Mouse (Mus musculus) adrenal gland, postnatal 4 days (tissue): ENCODE measurements around the gene Zfp317. TPM values are rescaled to one million over a fixed set of nuclear protein-coding genes. Genes with fewer than 3 reads are reported as not detected.
"Not testable (repeated sequence)": the region's sequence is repeated elsewhere in the genome, so short reads cannot be mapped to it uniquely, and the experiment has no call there.

Experiments used
- DNase-seq, 2 experiments: peaks; one replicate each; pipeline ENCODE4 v3.0.0; 2021 to 2022; ENCODE audit warnings: low spot score in 2 of 2, mixed read lengths in 2 of 2
- long read RNA-seq, 2 experiments: library from polyadenylated mRNA; stranded (forward); transcript quantifications; one replicate each; pipeline ENCODE4 v2.0.0; 2021
- total RNA-seq, 2 experiments: library from RNA; stranded (reverse); gene quantifications; 2 replicates each; pipeline ENCODE4 v1.2.3; 2021

Gene Zfp317
- 10 to 100 TPM; 21.9 to 25.3 TPM for total RNA-seq
- long read RNA-seq, experiment 1, partial matches to known transcripts: 0 of 4 reads
- long read RNA-seq, experiment 1, other reads (novel, unspliced or antisense): 4 of 4 reads
- long read RNA-seq, experiment 2, transcript Zfp317-202 (9 exons, 3,988 nt): major isoform, 5 of 28 reads
- long read RNA-seq, experiment 2, partial matches to known transcripts: 0 of 28 reads
- long read RNA-seq, experiment 2, other reads (novel, unspliced or antisense): 23 of 28 reads

DNA sequence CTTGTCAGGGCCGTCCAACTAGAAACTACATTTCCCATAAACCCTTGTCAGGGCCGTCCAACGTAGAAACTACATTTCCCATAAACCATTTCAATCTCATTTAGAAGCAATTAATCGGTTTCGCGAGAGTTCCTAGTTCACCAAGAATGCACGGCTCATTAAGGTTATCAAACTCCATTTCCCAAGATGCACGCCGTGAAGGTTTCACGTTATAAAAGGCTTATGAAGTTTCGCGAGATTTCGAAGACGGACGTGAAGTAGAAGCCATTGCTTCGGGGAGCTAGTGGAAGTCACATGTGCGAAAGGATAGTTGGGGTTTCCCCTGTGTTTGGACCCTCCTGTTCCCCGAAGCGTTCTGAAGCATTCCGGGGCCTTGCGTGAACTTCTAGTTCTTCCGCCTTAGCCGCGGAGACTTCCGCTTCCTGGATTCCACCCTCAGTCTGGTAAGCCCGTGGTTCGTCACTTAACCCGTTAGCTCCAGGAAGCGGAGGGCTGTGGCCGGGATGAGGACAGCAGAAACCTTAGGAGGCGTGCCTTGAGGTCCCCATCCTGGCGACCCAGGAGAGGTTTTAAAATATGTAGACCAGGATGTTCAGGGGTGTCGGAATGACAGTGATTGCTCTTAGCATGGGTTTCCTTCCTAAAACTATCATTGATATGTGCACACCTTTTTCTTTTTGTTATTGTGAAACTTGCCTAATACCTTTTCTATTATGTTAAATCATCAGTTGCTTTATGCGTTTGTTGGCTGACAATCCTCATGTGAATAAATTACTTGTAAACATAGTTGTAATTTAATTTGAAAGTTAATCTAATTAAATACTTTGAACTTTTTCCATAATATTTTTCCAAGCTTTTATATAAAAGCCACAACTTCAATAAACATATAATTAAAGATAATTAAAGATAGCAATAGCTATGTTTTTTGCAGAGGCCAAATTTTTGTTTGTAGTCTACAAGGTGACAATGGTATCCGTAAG is at the start of gene Zfp317:
Gene Zfp317 (plus strand): TSS at position 260 of the 980 bp plus-strand sequence.
- DNase-seq: peak; percentile 25 to 73

DNA sequence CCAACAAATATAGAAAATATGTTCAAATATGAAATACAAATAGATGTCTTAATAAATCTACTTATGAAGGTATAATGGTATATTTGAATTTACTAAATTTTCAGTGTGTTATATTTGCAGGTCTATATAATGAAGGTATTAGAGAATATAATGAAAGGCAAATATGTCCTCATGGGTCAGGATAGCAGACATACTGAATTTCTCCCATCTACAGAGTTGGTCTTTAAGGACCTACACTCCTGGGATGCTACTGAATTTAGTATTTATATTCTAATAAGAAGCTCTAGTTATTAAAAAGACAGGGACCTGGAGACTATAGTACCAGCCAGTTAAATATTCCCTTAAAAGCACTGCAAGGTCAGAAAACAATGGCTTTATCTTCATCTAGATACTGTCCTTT is 39.6 kb upstream of the Zfp317 start, which contains the start of gene Olfr855:
Gene Olfr855 (plus strand): TSS at position 301 of the 400 bp plus-strand sequence.
- DNase-seq: no peak

DNA sequence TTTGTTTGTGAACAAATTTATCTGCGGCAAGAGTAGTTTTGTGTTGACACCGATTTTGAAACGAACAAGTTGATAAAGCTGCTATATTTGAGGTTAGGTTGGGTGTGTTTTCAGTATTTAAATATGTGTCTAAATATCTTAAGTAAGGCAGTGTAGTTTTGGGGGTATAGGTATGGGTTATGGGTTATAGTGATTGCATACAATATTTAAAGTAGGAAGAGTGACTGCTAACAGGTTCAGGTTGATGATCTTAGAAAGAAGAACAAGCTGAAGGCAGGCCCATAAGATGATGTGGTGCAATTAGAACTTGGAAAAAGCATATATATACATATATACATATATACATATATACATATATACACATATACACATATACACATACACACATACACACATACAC is 605 bp upstream of the Zfp317 start:
- DNase-seq: no peak

DNA sequence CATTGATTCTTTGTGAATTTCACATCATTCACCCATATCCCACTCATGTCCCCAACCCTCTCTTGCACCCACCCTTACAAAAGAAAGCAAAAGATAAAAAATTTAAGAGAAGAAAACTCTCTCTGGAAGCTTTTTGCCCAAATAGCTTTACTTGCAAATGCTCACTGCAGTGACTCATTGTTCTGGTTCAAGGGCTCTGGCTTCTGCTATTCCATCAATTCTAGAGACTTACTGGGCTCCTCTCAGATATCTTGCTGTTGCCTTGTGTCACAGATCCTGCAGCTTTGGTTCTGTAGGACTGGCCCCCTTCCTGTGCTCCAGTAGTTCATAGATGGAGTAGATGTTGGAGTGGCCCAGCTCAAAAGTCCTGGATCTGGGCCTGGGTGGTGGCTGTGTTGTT is 7.7 kb downstream of the Zfp317 start:
- DNase-seq: no peak

DNA sequence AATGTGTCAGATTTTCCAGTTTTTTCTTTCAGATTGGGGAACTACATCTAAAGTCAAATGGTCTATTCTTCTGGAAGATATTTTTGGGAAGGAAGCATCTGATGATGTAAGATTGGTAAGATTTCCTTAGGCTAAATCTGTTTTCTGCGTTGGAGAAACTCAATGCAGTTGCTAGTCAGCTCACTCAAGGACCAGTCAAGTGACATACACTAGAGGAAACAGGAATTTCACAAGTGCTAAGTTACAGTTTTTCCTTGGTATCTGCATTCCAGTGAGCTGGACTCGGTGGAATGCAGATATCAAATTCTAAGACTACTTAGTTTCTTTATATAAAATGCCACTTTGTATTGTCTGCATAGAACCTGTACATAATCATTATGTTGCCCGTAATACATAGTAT is 23.3 kb downstream of the Zfp317 start:
- DNase-seq: no peak

DNA sequence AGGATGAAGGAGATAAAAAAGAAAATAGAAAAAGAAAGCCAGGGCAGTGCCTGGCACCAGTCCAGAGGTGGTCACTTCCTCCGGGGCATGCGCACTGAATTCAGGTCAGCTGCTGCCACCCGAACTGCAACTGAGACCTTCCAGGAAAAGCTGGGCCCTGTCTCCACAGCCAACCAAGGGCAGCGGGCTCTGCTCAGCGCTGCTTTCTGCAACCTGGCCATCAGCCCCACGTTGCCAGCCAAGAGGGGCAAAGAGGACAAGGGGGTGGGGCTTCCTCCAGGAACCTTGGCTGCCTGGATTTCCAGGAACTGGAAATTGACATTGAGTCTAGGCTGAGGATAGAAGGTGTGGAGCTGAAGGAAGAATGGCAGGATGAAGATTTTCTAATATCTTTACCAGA is 68.4 kb downstream of the Zfp317 start:
- no peak for DNase-seq

DNA sequence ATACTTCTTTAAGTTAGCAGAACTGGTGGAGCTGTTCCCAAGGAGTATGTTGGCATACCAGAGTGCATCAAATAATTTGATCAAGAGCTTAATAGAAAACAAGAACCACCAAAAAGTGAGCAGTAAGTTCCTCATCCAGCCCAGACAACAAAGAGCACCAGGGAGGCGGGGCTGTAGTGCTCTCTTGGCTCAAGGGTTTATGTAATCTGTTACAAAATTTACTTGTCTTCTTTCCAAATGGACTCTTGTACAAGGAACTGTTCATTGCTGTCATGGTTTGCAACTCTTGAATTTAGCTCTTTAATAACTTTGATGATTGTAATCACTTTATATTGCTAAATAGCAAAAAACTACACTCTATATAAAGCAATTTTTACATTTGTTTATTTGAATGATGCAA is 69.5 kb downstream of the Zfp317 start:
- no peak for DNase-seq

DNA sequence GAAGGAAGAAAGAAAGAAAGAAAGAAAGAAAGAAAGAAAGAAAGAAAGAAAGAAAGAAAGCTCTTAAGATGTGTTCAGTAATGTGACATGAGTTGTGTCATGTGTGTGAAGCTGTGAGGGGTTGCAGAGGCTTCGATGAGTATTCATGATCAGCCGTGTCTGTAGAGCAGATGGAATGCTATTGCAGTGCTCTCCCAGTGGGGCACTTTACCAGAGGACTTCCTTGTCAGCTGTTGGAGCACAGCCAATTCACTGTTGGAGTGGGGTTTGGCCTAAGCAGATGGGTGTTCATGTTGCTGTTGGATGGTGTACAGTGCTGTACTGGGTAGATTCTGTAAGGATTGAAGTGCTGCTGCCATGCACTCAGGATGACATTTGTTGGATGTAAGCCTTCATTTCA is 70.5 kb downstream of the Zfp317 start:
- no peak for DNase-seq

DNA sequence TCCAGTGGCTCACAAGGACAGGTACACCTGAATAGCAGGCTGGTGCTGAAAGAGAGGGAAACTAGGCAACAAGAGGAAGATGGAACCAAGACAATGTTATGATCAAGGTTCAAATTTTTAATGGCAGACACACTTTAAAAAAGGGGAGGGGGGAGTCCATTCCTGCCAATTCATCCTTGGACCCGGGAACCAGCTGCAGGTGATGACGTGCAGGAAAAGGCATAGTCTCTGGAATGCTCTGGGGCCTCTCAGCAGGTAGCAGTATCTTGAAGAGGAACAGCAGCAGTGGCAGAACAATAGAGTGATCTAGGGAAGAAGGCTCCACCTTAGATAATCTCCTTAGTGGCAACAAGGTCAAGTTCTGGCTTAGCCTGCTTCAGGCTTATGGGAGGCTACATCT is 72.4 kb downstream of the Zfp317 start:
- DNase-seq: not testable (repeated sequence)

DNA sequence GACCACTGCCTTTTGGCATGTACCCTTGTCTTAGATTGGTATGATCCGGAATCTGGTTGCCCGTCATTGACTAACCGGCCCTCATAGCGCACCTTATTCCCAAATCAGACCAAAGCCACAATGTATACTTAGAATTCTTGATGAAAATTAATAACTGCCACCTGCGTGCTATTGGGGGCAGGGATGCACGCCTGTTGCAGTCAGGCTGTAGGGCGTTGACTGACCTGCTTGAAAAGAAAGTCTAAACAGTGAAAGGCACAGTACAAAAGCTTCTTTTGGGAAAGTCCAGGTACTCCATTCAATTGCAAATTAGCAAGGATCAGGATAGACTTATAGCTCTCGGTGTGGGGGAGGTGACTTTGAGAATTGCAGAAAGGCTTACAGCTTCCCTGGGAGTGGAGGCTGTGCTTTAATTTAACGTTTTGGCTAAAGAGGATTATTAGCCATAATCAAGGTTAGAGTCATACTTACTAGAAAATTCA is 73.0 kb downstream of the Zfp317 start:
- not testable (repeated sequence) for DNase-seq

Other genes with a start within 250 kb of the Zfp317 start
- gene Olfr847, start 243.4 kb upstream of the Zfp317 start, total RNA-seq: not detected
- gene Olfr849, start 181.8 kb upstream of the Zfp317 start, total RNA-seq: not detected
- not detected for gene Olfr850, start 143.9 kb upstream of the Zfp317 start, total RNA-seq
- gene Olfr851, start 128.8 kb upstream of the Zfp317 start, total RNA-seq: not detected
- not detected for gene Olfr853, start 81.0 kb upstream of the Zfp317 start, total RNA-seq
- not detected for gene Olfr854, start 54.7 kb upstream of the Zfp317 start, total RNA-seq
- gene Olfr855, start 39.5 kb upstream of the Zfp317 start, total RNA-seq: not detected
- not detected for gene Olfr857, start 87.3 kb downstream of the Zfp317 start, total RNA-seq
- not detected for gene Olfr58, start 158.2 kb downstream of the Zfp317 start, total RNA-seq
- not detected for gene Olfr859, start 182.8 kb downstream of the Zfp317 start, total RNA-seq
- gene Olfr860, start 227.6 kb downstream of the Zfp317 start, total RNA-seq: not detected